Mouse (Mus musculus) forebrain, embryonic 11.5 days (tissue): ENCODE data around the gene Coq7. TPM values are rescaled to one million over a fixed set of nuclear protein-coding genes. Genes with fewer than 3 reads are reported as not detected.

Experiments
- ATAC-seq: fragments of 200-750 bp; cut with Nextera tagmentation; replicated peaks from 2 replicates; pipeline ENCODE4 v1.8.0; 2017; ENCODE audit warnings: moderate TSS enrichment; ENCODE audit not compliant: low FRiP score
- DNase-seq: peaks from one replicate; pipeline ENCODE4 v3.0.0-alpha.2; 2017; ENCODE audit warnings: low spot score
- H3K27ac ChIP-seq: fragments of 300-500 bp; sonication (generic); 2 replicates; pipeline ENCODE4 v1.5.1; 2014; ENCODE audit warnings: low read depth, low read length
- H3K27me3 ChIP-seq: fragments of 300-500 bp; sonication (generic); 2 replicates; pipeline ENCODE4 v1.6.1; 2014; ENCODE audit warnings: mild to moderate bottlenecking, low read length, mixed read lengths; ENCODE audit not compliant: control insufficient read depth, insufficient read depth
- H3K36me3 ChIP-seq: fragments of 300-500 bp; sonication (generic); 2 replicates; pipeline ENCODE4 v1.6.1; 2014; ENCODE audit warnings: mild to moderate bottlenecking, low read length, moderate library complexity, mixed read lengths; ENCODE audit not compliant: control insufficient read depth, insufficient read depth
- H3K4me1 ChIP-seq: fragments of 300-500 bp; sonication (generic); replicated peaks from 2 replicates; pipeline ENCODE4 v1.6.1; 2014; ENCODE audit warnings: low read length, mixed read lengths; ENCODE audit not compliant: control insufficient read depth, insufficient read depth
- H3K4me2 ChIP-seq: fragments of 300-500 bp; sonication (generic); 2 replicates; pipeline ENCODE4 v1.6.1; 2014; ENCODE audit warnings: low read depth, mild to moderate bottlenecking, low read length, moderate library complexity, mixed read lengths; ENCODE audit not compliant: severe bottlenecking
- H3K4me3 ChIP-seq: fragments of 300-500 bp; sonication (generic); 2 replicates; pipeline ENCODE4 v1.5.1; 2014; ENCODE audit warnings: low read depth, low read length
- H3K9ac ChIP-seq: fragments of 300-500 bp; sonication (generic); 2 replicates; pipeline ENCODE4 v1.6.1; 2014; ENCODE audit warnings: low read length
- H3K9me3 ChIP-seq: fragments of 300-500 bp; sonication (generic); 2 replicates; pipeline ENCODE4 v1.6.1; 2016; ENCODE audit warnings: low read length, mixed read lengths; ENCODE audit not compliant: control insufficient read depth
- WGBS: fragments of 180-500 bp; shearing (Covaris S2); extraction: QIAGEN DNeasy Blood & Tissue Kit; methylation state at CpG from one replicate; pipeline ENCODE4 v1.1.7; 2014; 5-methylcytosine and 5-hydroxymethylcytosine counted together
- polyA plus RNA-seq: library from polyadenylated mRNA; unstranded; fragments of >200 nt; fragmentation: Nextera tagmentation; extraction: Ambion mirVana; gene quantifications from 2 replicates; pipeline ENCODE4 v1.2.1, GENCODE M21; 2014

The Coq7 gene
- polyA plus RNA-seq, 1 experiment from 2014 or later = 105 TPM

DNA sequence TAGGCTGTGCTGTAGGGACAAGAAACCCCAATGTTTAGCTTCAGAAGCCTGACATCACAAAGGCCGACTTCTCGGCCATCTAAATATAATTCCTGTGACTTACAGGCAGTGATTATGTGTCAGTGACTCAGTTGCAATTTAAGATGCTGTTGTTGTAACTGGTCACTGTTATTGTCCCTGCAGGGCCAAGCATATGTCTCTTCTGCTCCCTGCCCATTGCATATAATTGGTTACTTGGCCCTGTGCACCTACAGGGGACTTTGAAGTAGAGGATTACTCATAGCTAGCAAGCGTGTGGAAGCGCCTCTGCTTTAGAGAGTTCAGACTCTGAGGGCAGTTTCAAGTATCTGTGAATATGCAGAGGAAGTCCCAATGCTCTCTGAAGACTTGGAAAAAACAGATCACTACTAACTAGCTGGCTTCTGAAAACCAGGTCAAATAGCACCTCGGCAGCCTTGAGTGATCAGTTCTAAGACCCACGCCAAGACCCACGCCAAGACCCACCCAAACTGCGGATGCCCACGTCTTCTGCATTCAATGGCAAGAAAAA, 52.9 kb downstream of the Coq7 start:
- WGBS = 91% methylated on average over 9 of the region's 9 CpGs

DNA sequence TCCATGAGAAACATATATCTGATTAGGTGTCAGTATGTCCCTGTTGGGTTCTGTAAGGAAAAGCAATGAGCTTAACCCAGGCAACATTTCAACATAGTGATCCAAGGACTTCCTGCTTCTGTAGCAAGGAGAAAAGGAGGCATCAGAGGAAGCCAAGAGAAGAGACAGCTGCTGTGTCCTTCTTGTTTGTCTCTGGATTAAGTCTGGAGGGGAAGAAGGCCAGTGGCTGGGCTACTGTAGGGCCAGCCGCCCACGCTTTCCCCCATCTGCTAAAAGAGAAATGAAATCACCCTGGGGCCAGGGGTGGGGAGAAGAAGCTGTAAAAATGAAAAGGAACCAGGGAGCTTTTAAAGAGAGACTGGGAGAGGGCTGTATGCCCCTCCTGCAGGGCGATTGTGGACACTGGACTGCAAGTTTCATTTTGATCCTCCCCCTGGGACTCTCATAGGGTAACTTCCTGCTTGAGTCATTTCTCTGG, 54.3 kb downstream of the Coq7 start:
- Histone ChIP-seq H3K9ac (no peak overlapping the region), H3K4me1 (no peaks in the 10 kb centered on the region), H3K36me3 (no peaks in the 10 kb centered on the region), H3K9me3 (no peaks in the 10 kb centered on the region), H3K4me2 (no peak overlapping the region), H3K4me3 (no peak overlapping the region), H3K27me3 (no peaks in the 10 kb centered on the region), H3K27ac (no peak overlapping the region)
- WGBS = 59% methylated on average over 3 of the region's 3 CpGs
- DNase-seq (no peak), ATAC-seq (no peak)

More for the DNA sequence above, 52.9 kb downstream of the Coq7 start:
- Histone ChIP-seq H3K36me3 (no peaks in the 10 kb centered on the region), H3K4me1 (no peaks in the 10 kb centered on the region), H3K4me2 (no peak overlapping the region), H3K27ac (no peak overlapping the region), H3K9me3 (no peaks in the 10 kb centered on the region), H3K4me3 (no peak overlapping the region), H3K27me3 (no peaks in the 10 kb centered on the region), H3K9ac (no peak overlapping the region)
- no peak for DNase-seq
- no peak for ATAC-seq

- WGBS = 56% methylated on average over 5 of the region's 5 CpGs
- H3K27ac ChIP-seq = no peak overlapping the region
- H3K4me1 ChIP-seq = no peaks in the 10 kb centered on the region
- H3K27me3 ChIP-seq = no peaks in the 10 kb centered on the region
- ATAC-seq (no peak), DNase-seq (no peak)
- no peak overlapping the region for H3K9ac ChIP-seq
- H3K4me2 ChIP-seq = no peak overlapping the region
- H3K4me3 ChIP-seq = no peak overlapping the region
- H3K36me3 ChIP-seq = no peaks in the 10 kb centered on the region
- no peaks in the 10 kb centered on the region for H3K9me3 ChIP-seq
Observed at GRCm38 (mm10) chr7:118476428-118476827, 56.7 kb downstream of the Coq7 start.

- Histone ChIP-seq H3K27me3 (no peaks in the 10 kb centered on the region), H3K36me3 (no peaks in the 10 kb centered on the region), H3K4me3 (no peak overlapping the region), H3K9ac (no peak overlapping the region), H3K4me2 (no peak overlapping the region), H3K4me1 (no peaks in the 10 kb centered on the region), H3K27ac (no peak overlapping the region), H3K9me3 (no peaks in the 10 kb centered on the region)
- 88% methylated on average over 7 of the region's 7 CpGs for WGBS
- ATAC-seq = no peak
- no peak for DNase-seq
Observed at GRCm38 (mm10) chr7:118475008-118475705, 58.0 kb downstream of the Coq7 start.

- Histone ChIP-seq H3K9me3 (no peaks in the 10 kb centered on the region), H3K4me1 (no peaks in the 10 kb centered on the region), H3K27ac (no peak overlapping the region), H3K36me3 (no peaks in the 10 kb centered on the region), H3K9ac (no peak overlapping the region), H3K4me3 (no peak overlapping the region), H3K27me3 (no peaks in the 10 kb centered on the region), H3K4me2 (no peak overlapping the region)
- 95% methylated on average over 1 of the region's 1 CpGs for WGBS
- ATAC-seq (no peak), DNase-seq (no peak)
Observed at GRCm38 (mm10) chr7:118472886-118473285, 60.3 kb downstream of the Coq7 start.

DNA sequence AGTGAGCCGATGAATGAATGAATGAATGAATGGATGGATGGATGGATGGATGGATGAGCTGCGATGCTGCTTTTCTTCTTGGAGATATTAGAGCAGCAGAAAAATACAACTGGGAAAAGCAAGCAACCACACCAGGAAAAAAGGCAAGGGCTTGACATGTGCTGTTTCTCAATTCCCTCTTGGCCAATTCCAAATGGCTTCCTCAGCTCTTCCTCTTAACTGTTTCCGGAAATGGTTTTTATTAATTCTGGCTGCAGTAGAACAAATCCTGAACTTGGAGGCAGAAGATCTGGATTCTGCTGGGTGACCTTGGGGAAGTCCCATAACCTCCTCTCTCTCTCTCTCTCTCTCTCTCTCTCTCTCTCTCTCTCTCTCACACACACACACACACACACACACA, 65.1 kb downstream of the Coq7 start:
- Histone ChIP-seq H3K4me1 (peaks cover 2% of the 10 kb centered on the region; the same call in 1 of the 2 replicates), H3K27ac (no peak overlapping the region), H3K9me3 (no peaks in the 10 kb centered on the region), H3K36me3 (no peaks in the 10 kb centered on the region), H3K4me2 (no peak overlapping the region), H3K9ac (no peak overlapping the region), H3K4me3 (no peak overlapping the region), H3K27me3 (no peaks in the 10 kb centered on the region)
- WGBS = 91% methylated on average over 3 of the region's 3 CpGs
- ATAC-seq = no peak
- DNase-seq = no peak

- WGBS = 88% methylated on average over 4 of the region's 4 CpGs
- Histone ChIP-seq H3K4me2 (no peak overlapping the region), H3K9me3 (no peaks in the 10 kb centered on the region), H3K4me3 (no peak overlapping the region), H3K9ac (no peak overlapping the region), H3K27ac (no peak overlapping the region), H3K4me1 (peaks cover 3% of the 10 kb centered on the region; the same call in 1 of the 2 replicates), H3K36me3 (no peaks in the 10 kb centered on the region), H3K27me3 (no peaks in the 10 kb centered on the region)
- no peak for DNase-seq
- no peak for ATAC-seq
Observed at GRCm38 (mm10) chr7:118464432-118464831, 68.7 kb downstream of the Coq7 start.

- Histone ChIP-seq H3K4me1 (peaks cover 3% of the 10 kb centered on the region; the same call in 1 of the 2 replicates), H3K27me3 (no peaks in the 10 kb centered on the region), H3K27ac (no peak overlapping the region), H3K9me3 (no peaks in the 10 kb centered on the region), H3K4me2 (no peak overlapping the region), H3K4me3 (no peak overlapping the region), H3K36me3 (no peaks in the 10 kb centered on the region), H3K9ac (no peak overlapping the region)
- 49% methylated on average over 11 of the region's 11 CpGs for WGBS
- no peak for ATAC-seq
- no peak for DNase-seq
Observed at GRCm38 (mm10) chr7:118462818-118463762, 70.1 kb downstream of the Coq7 start.
